ENCODE assay signal across 8 mouse cellular contexts in genomic region chrX:105928861-105929477, GRCm38 (mm10). TPM values are rescaled to one million over a fixed set of nuclear protein-coding genes. Genes with fewer than 3 reads are reported as not detected.
DNase-seq lines count a peak whose midpoint lies in the region; ATAC-seq lines count a peak whose summit lies in the region.

Atrx (minus strand) TSS chrX:105929403.

- no peaks in the 10 kb centered on the region for H3K36me3 ChIP-seq in hindbrain, embryonic 15.5 days
- H3K36me3 ChIP-seq in macrophage (ENCODE audit: inconsistent target), result no peaks in the 10 kb centered on the region

- H3K9ac ChIP-seq in hindbrain, embryonic 15.5 days, result peak within 1 kb of the TSS; percentile 79

- peaks cover 14% of the 10 kb centered on the region for H3K4me1 ChIP-seq in hindbrain, embryonic 15.5 days (replicated peaks)

- no peaks in the 10 kb centered on the region for H3K27me3 ChIP-seq in hindbrain, embryonic 15.5 days

- 23% methylated on average over 42 of the region's 42 CpGs for WGBS in hindbrain, embryonic 15.5 days
- 27% methylated on average over 37 of the region's 42 CpGs for WGBS in macrophage (ENCODE audit: missing documents)

- peak; percentile 79 for DNase-seq in T-cell, adult 2 months (ENCODE audit: low spot score)
- peak; percentile 69 to 71 for DNase-seq in cerebellum, postnatal 36 days
- DNase-seq in frontal cortex, postnatal 36 days (ENCODE audit: low spot score in 2 of 2), result peak; percentile 68 to 81
- DNase-seq in left cerebral cortex, adult 18-20 months (ENCODE audit: low spot score in 2 of 2), result peak; percentile 60 to 66
- peak; percentile 84 for DNase-seq in right cerebral cortex, adult 18-20 months
- DNase-seq in urinary bladder, postnatal 25 days (ENCODE audit: low spot score), result peak; percentile 45

- ATAC-seq in hindbrain, embryonic 15.5 days (ENCODE audit: low FRiP score, low read depth), result peak; percentile 94

- H3K4me2 ChIP-seq in hindbrain, embryonic 15.5 days, result peak within 1 kb of the TSS; percentile 57

- H3K27ac ChIP-seq in hindbrain, embryonic 15.5 days (replicated peaks), result peak within 1 kb of the TSS; percentile 95
- H3K27ac ChIP-seq in macrophage, result peak within 1 kb of the TSS; percentile 77

- H3K79me2 ChIP-seq in macrophage (ENCODE audit: inconsistent target), result peaks cover 44% of the 10 kb centered on the region

- H3K9me3 ChIP-seq in hindbrain, embryonic 15.5 days, result no peaks in the 10 kb centered on the region

- H3K4me3 ChIP-seq in hindbrain, embryonic 15.5 days, result peak within 1 kb of the TSS; percentile 68
- H3K4me3 ChIP-seq in macrophage (ENCODE audit: inconsistent target), result peak within 1 kb of the TSS; percentile 58

RNA-seq across cellular contexts. Expression of gene Atrx, which starts in this region (rescaled TPM):
- polyA plus RNA-seq in hindbrain, embryonic 15.5 days (2015; fragmentation: Nextera tagmentation; extraction: Ambion mirVana), result 218 and 230 TPM in 2 replicates
- total RNA-seq in left cerebral cortex, adult 18-20 months (2021), result 100 to 1,000 TPM; 146 to 151 TPM
- total RNA-seq in macrophage (2018; cell fraction: chromatin; rRNA removed), result 1,000 to 10,000 TPM in 8 of 26 experiments, 100 to 1,000 TPM in 18; 248 to 1,225 (median 939) TPM
- 100 to 1,000 TPM in 1 of 26 experiments, 10 to 100 TPM in 25; 48.0 to 105 (median 74.5) TPM for total RNA-seq in macrophage (2018; cell fraction: cytosol; rRNA removed)
- total RNA-seq in macrophage (2018; cell fraction: nucleus; rRNA removed), result 100 to 1,000 TPM; 129 to 569 (median 323) TPM
- 37.2 to 43.0 TPM (median 39.2 TPM) in 3 replicates for polyA plus RNA-seq in macrophage (2018)

Comparison
In these comparisons a context has a peak if more than half of its experiments do, and no peak if none do; other contexts are left out.
1. Peak in every context shown above with its lines: DNase-seq, ATAC-seq, H3K4me3 ChIP-seq and H3K27ac ChIP-seq.